Mouse (Mus musculus): ENCODE results near the gene St6gal1. TPM values are rescaled to one million over a fixed set of nuclear protein-coding genes. Genes with fewer than 3 reads are reported as not detected.

Gene St6gal1
- polyA plus RNA-seq, 1 experiment from 2014 or later: 21.0 TPM

DNA sequence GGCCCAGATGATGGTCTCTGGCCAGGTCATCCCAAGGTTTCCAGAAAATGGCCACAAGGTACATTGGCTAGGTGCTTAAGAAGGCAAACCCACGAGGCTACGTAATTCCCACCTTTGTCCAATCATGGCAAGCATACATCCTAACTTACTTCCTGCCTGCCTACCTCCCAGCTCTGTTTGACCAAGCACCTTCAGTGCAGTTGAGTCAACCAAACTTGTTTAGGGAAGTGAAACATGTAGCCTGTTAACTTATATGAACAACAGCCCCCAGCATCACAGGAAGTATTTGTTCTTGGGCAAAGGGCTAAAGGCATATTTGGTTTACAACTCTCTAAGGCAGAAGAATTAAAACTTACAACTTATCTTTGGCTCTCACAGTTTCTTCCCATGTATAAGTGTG is 38.7 kb upstream of the St6gal1 start:
- H3K4me2 ChIP-seq (ENCODE audit: low read depth, low read length): no peak overlapping the region
- no peak overlapping the region for H3K27ac ChIP-seq (replicated peaks; ENCODE audit: low read depth, low read length)
- H3K4me1 ChIP-seq (ENCODE audit: control insufficient read depth, insufficient read depth, low read length): no peaks in the 10 kb centered on the region
- no peaks in the 10 kb centered on the region for H3K27me3 ChIP-seq (replicated peaks; ENCODE audit: control insufficient read depth, insufficient read depth, low read length)
- DNase-seq (ENCODE audit: low spot score): no peak
- WGBS: 92% methylated on average over 2 of the region's 2 CpGs
- no peak for ATAC-seq (ENCODE audit: low read depth)
- no peak overlapping the region for H3K9ac ChIP-seq (ENCODE audit: low read depth, low read length)
- H3K9me3 ChIP-seq (ENCODE audit: control insufficient read depth, low read length): peaks cover 4% of the 10 kb centered on the region; the same call in 1 of the 2 replicates
- no peaks in the 10 kb centered on the region for H3K36me3 ChIP-seq (ENCODE audit: control insufficient read depth, insufficient read depth, low read length)
- H3K4me3 ChIP-seq (ENCODE audit: low read depth, low read length): no peak overlapping the region

- H3K4me2 ChIP-seq (ENCODE audit: low read depth, low read length): no peak overlapping the region
- H3K27ac ChIP-seq (replicated peaks; ENCODE audit: low read depth, low read length): no peak overlapping the region
- DNase-seq (ENCODE audit: low spot score) (no peak), ATAC-seq (ENCODE audit: low read depth) (no peak)
- 69% methylated on average over 4 of the region's 4 CpGs for WGBS
- H3K4me1 ChIP-seq (ENCODE audit: control insufficient read depth, insufficient read depth, low read length): no peaks in the 10 kb centered on the region
- no peak overlapping the region for H3K4me3 ChIP-seq (ENCODE audit: low read depth, low read length)
- no peaks in the 10 kb centered on the region for H3K27me3 ChIP-seq (replicated peaks; ENCODE audit: control insufficient read depth, insufficient read depth, low read length)
- peaks cover 4% of the 10 kb centered on the region; the same call in 1 of the 2 replicates for H3K9me3 ChIP-seq (ENCODE audit: control insufficient read depth, low read length)
- H3K9ac ChIP-seq (ENCODE audit: low read depth, low read length): no peak overlapping the region
- H3K36me3 ChIP-seq (ENCODE audit: control insufficient read depth, insufficient read depth, low read length): no peaks in the 10 kb centered on the region
Measured at GRCm38 (mm10) chr16:23186418-23186817, 38.1 kb upstream of the St6gal1 start.

- Histone ChIP-seq H3K4me1 (ENCODE audit: control insufficient read depth, insufficient read depth, low read length) (no peaks in the 10 kb centered on the region), H3K9me3 (ENCODE audit: control insufficient read depth, low read length) (peaks cover 4% of the 10 kb centered on the region; the same call in 1 of the 2 replicates), H3K4me2 (ENCODE audit: low read depth, low read length) (no peak overlapping the region), H3K36me3 (ENCODE audit: control insufficient read depth, insufficient read depth, low read length) (no peaks in the 10 kb centered on the region), H3K27me3 (replicated peaks; ENCODE audit: control insufficient read depth, insufficient read depth, low read length) (no peaks in the 10 kb centered on the region), H3K27ac (replicated peaks; ENCODE audit: low read depth, low read length) (no peak overlapping the region), H3K4me3 (ENCODE audit: low read depth, low read length) (no peak overlapping the region), H3K9ac (ENCODE audit: low read depth, low read length) (no peak overlapping the region)
- WGBS: 85% methylated on average over 7 of the region's 7 CpGs
- no peak for DNase-seq (ENCODE audit: low spot score)
- ATAC-seq (ENCODE audit: low read depth): no peak
Measured at GRCm38 (mm10) chr16:23187983-23188382, 36.6 kb upstream of the St6gal1 start.

GRCm38 (mm10) chr16:23189612-23190011 is 34.9 kb upstream of the St6gal1 start:
- ATAC-seq (ENCODE audit: low read depth) (no peak), DNase-seq (ENCODE audit: low spot score) (no peak)
- Histone ChIP-seq H3K27ac (replicated peaks; ENCODE audit: low read depth, low read length) (no peak overlapping the region), H3K27me3 (replicated peaks; ENCODE audit: control insufficient read depth, insufficient read depth, low read length) (no peaks in the 10 kb centered on the region), H3K4me2 (ENCODE audit: low read depth, low read length) (no peak overlapping the region), H3K4me1 (ENCODE audit: control insufficient read depth, insufficient read depth, low read length) (no peaks in the 10 kb centered on the region), H3K9me3 (ENCODE audit: control insufficient read depth, low read length) (peaks cover 4% of the 10 kb centered on the region; the same call in 1 of the 2 replicates), H3K4me3 (ENCODE audit: low read depth, low read length) (no peak overlapping the region), H3K36me3 (ENCODE audit: control insufficient read depth, insufficient read depth, low read length) (no peaks in the 10 kb centered on the region), H3K9ac (ENCODE audit: low read depth, low read length) (no peak overlapping the region)
- WGBS: 79% methylated on average over 1 of the region's 1 CpGs

DNA sequence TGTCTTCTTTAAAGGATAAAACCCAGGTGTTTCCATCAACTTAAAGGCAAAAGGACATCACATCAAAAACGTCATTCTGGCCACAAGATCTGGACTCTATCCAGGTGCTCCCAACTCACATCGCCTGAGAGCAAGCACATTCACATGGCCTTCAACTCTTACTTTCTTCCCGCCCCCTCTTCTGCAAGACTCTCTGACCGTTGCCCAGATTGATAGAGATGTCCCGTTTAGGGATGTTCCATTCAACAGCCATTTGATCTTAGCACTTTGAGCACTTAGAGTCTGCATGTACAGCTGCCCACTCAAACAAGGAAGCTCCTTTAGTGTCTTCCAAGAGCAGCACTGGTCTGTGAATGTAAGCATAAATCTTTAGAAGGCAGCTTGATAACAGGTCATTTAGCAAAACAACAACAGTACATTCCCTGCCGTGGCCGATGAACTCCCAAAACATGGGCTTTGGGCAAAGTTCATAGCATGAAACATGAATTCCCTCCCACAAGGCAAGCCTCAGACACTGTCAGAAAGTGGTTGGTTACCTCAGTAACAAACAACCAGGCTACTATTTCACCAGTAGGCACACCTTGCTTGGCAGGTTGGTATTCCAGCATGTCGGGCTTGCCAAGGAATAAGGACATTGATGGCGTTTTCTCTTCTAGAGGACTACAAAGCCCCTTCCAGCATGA is 32.8 kb upstream of the St6gal1 start:
- no peak for DNase-seq (ENCODE audit: low spot score)
- H3K27ac ChIP-seq (replicated peaks; ENCODE audit: low read depth, low read length): no peak overlapping the region
- peaks cover 4% of the 10 kb centered on the region; the same call in 1 of the 2 replicates for H3K9me3 ChIP-seq (ENCODE audit: control insufficient read depth, low read length)
- no peak overlapping the region for H3K4me2 ChIP-seq (ENCODE audit: low read depth, low read length)
- no peaks in the 10 kb centered on the region for H3K4me1 ChIP-seq (ENCODE audit: control insufficient read depth, insufficient read depth, low read length)
- H3K4me3 ChIP-seq (ENCODE audit: low read depth, low read length): no peak overlapping the region
- no peaks in the 10 kb centered on the region for H3K27me3 ChIP-seq (replicated peaks; ENCODE audit: control insufficient read depth, insufficient read depth, low read length)
- H3K36me3 ChIP-seq (ENCODE audit: control insufficient read depth, insufficient read depth, low read length): no peaks in the 10 kb centered on the region
- no peak for ATAC-seq (ENCODE audit: low read depth)
- H3K9ac ChIP-seq (ENCODE audit: low read depth, low read length): no peak overlapping the region
- 81% methylated on average over 9 of the region's 9 CpGs for WGBS

DNA sequence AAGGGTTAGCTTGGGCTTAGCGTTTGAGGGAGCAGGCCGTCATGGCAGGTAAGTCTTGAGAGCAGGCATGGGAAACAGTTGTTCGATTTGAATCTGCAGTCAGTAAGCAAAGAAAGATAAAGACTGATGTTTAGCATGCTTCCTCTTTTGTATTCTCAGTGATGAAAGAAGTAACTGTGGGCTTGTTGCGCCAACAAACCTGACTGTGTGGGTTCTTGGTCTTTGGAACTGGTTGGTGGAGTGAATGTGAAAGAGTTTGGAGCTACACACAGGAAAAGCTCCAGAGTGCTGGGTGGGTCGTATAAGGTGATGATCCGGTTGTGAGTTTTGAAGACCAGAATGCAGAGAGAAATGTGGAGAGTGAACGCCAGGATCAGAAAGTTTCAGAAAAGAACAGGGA is 28.9 kb upstream of the St6gal1 start:
- Histone ChIP-seq H3K4me1 (ENCODE audit: control insufficient read depth, insufficient read depth, low read length) (no peaks in the 10 kb centered on the region), H3K27ac (replicated peaks; ENCODE audit: low read depth, low read length) (no peak overlapping the region), H3K36me3 (ENCODE audit: control insufficient read depth, insufficient read depth, low read length) (no peaks in the 10 kb centered on the region), H3K4me3 (ENCODE audit: low read depth, low read length) (no peak overlapping the region), H3K27me3 (replicated peaks; ENCODE audit: control insufficient read depth, insufficient read depth, low read length) (no peaks in the 10 kb centered on the region), H3K9ac (ENCODE audit: low read depth, low read length) (no peak overlapping the region), H3K4me2 (ENCODE audit: low read depth, low read length) (no peak overlapping the region), H3K9me3 (ENCODE audit: control insufficient read depth, low read length) (no peaks in the 10 kb centered on the region)
- no peak for DNase-seq (ENCODE audit: low spot score)
- 83% methylated on average over 7 of the region's 7 CpGs for WGBS
- no peak for ATAC-seq (ENCODE audit: low read depth)

GRCm38 (mm10) chr16:23196296-23196695 is 28.2 kb upstream of the St6gal1 start:
- Histone ChIP-seq H3K9me3 (ENCODE audit: control insufficient read depth, low read length) (no peaks in the 10 kb centered on the region), H3K27ac (replicated peaks; ENCODE audit: low read depth, low read length) (no peak overlapping the region), H3K4me1 (ENCODE audit: control insufficient read depth, insufficient read depth, low read length) (no peaks in the 10 kb centered on the region), H3K4me3 (ENCODE audit: low read depth, low read length) (no peak overlapping the region), H3K9ac (ENCODE audit: low read depth, low read length) (no peak overlapping the region), H3K4me2 (ENCODE audit: low read depth, low read length) (no peak overlapping the region), H3K27me3 (replicated peaks; ENCODE audit: control insufficient read depth, insufficient read depth, low read length) (no peaks in the 10 kb centered on the region), H3K36me3 (ENCODE audit: control insufficient read depth, insufficient read depth, low read length) (no peaks in the 10 kb centered on the region)
- ATAC-seq (ENCODE audit: low read depth): no peak
- DNase-seq (ENCODE audit: low spot score): no peak

DNA sequence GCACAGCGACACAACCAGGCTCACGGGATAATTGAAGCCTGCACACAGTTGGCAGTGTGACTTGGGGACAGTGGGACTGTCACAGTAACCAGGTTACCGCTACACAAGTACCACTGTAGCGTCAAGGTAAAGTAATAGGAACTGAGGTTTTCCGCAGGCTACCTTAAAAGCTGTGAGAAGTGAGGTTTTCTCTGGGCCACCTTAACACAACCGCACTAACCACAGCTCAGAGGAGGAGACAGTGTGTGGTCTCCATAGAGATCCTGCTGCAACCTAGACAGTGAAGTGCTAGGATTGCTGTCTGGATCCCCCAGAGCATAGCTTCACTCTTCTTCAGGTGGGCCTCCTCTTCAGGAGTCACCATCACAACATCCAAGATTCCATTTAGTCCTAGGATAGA is 27.7 kb upstream of the St6gal1 start:
- no peaks in the 10 kb centered on the region for H3K36me3 ChIP-seq (ENCODE audit: control insufficient read depth, insufficient read depth, low read length)
- H3K4me3 ChIP-seq (ENCODE audit: low read depth, low read length): no peak overlapping the region
- 91% methylated on average over 6 of the region's 6 CpGs for WGBS
- DNase-seq (ENCODE audit: low spot score) (no peak), ATAC-seq (ENCODE audit: low read depth) (no peak)
- H3K4me2 ChIP-seq (ENCODE audit: low read depth, low read length): no peak overlapping the region
- H3K27ac ChIP-seq (replicated peaks; ENCODE audit: low read depth, low read length): no peak overlapping the region
- no peaks in the 10 kb centered on the region for H3K27me3 ChIP-seq (replicated peaks; ENCODE audit: control insufficient read depth, insufficient read depth, low read length)
- H3K9me3 ChIP-seq (ENCODE audit: control insufficient read depth, low read length): no peaks in the 10 kb centered on the region
- no peaks in the 10 kb centered on the region for H3K4me1 ChIP-seq (ENCODE audit: control insufficient read depth, insufficient read depth, low read length)
- no peak overlapping the region for H3K9ac ChIP-seq (ENCODE audit: low read depth, low read length)

DNA sequence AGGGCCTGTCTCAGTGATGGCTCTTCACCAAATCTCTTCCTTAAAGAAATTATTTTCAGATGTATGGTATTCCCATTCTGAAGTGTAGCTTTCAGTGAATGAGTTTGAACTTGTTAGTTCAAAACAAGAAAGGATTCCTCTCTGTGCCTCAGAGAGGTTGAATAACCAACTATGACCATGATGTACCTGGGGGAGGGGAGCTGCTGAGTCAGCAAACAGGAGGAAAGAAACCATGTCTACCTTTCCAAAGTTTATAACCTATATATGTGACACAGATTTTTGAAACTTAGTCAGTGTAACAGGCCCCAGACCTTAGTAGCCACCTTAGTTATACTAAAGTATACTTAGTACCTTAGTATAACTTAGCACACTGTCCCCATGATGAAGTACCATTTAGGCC is 23.0 kb upstream of the St6gal1 start:
- Histone ChIP-seq H3K4me3 (ENCODE audit: low read depth, low read length) (no peak overlapping the region), H3K4me2 (ENCODE audit: low read depth, low read length) (no peak overlapping the region), H3K9ac (ENCODE audit: low read depth, low read length) (no peak overlapping the region), H3K36me3 (ENCODE audit: control insufficient read depth, insufficient read depth, low read length) (no peaks in the 10 kb centered on the region), H3K4me1 (ENCODE audit: control insufficient read depth, insufficient read depth, low read length) (no peaks in the 10 kb centered on the region), H3K9me3 (ENCODE audit: control insufficient read depth, low read length) (no peaks in the 10 kb centered on the region), H3K27me3 (replicated peaks; ENCODE audit: control insufficient read depth, insufficient read depth, low read length) (no peaks in the 10 kb centered on the region), H3K27ac (replicated peaks; ENCODE audit: low read depth, low read length) (no peak overlapping the region)
- DNase-seq (ENCODE audit: low spot score): no peak
- ATAC-seq (ENCODE audit: low read depth): no peak
